Mouse (Mus musculus) embryonic fibroblast, embryonic 13.5 days (primary cell): ENCODE data around the gene Ctnna3. TPM values are rescaled to one million over a fixed set of nuclear protein-coding genes. Genes with fewer than 3 reads are reported as not detected.
"Not testable (repeated sequence)": the region's sequence is repeated elsewhere in the genome, so short reads cannot be mapped to it uniquely, and the experiment has no call there.

Source experiments
- H3K27ac ChIP-seq: 2 replicates; pipeline ENCODE4 v1.5.1; 2012; ENCODE audit warnings: low read length, control low read depth, inconsistent platforms; ENCODE audit not compliant: insufficient read depth
- H3K4me1 ChIP-seq: 2 replicates; pipeline ENCODE4 v1.6.1; 2011; ENCODE audit warnings: low read length; ENCODE audit not compliant: control insufficient read depth, insufficient read depth
- H3K4me3 ChIP-seq: 2 replicates; pipeline ENCODE4 v1.5.1; 2011; ENCODE audit warnings: mild to moderate bottlenecking, control low read depth, low read length; ENCODE audit not compliant: insufficient read depth
- CTCF ChIP-seq: IDR thresholded peaks from 2 replicates; pipeline ENCODE4 v1.5.1; 2011; ENCODE audit warnings: mild to moderate bottlenecking, control low read depth, low read length, moderate library complexity, borderline replicate concordance; ENCODE audit not compliant: insufficient read depth
- POLR2A ChIP-seq: IDR thresholded peaks from 2 replicates; pipeline ENCODE4 v1.6.1; 2011; ENCODE audit warnings: low read depth, mild to moderate bottlenecking, control low read depth, low read length, moderate library complexity
- polyA plus RNA-seq: library from polyadenylated mRNA; stranded (reverse); fragments of >200 nt; gene quantifications from 2 replicates; pipeline ENCODE4 v1.2.4, GENCODE M21; 2011; ENCODE audit warnings: low read depth; ENCODE audit not compliant: missing spikeins, insufficient read length

The Ctnna3 gene
- polyA plus RNA-seq, 1 experiment = 0.14 TPM

- Histone ChIP-seq H3K27ac (no peak overlapping the region), H3K4me3 (no peak overlapping the region)
- TF ChIP-seq POLR2A = no peak
- TF ChIP-seq CTCF = no peak
Measured at GRCm38 (mm10) chr10:65022667-65023066, 1592.8 kb downstream of the Ctnna3 start.

GRCm38 (mm10) chr10:65033516-65033915, 1603.6 kb downstream of the Ctnna3 start:
- not testable (repeated sequence) for H3K4me3 ChIP-seq, H3K4me1 ChIP-seq, H3K27ac ChIP-seq

More at GRCm38 (mm10) chr10:65022667-65023066, 1592.8 kb downstream of the Ctnna3 start:
- no peaks in the 10 kb centered on the region for H3K4me1 ChIP-seq

Other genes starting within 250 kb of the Ctnna3 start
- not detected in 2 replicates for gene Mypn, start 226.1 kb upstream of the Ctnna3 start, polyA plus RNA-seq
- 49.7 and 57.2 TPM in 2 replicates for gene Herc4, start 186.3 kb upstream of the Ctnna3 start, polyA plus RNA-seq
- gene Sirt1, start 48.4 kb upstream of the Ctnna3 start, polyA plus RNA-seq = 12.6 and 14.4 TPM in 2 replicates
- gene Dnajc12, start 47.7 kb upstream of the Ctnna3 start, polyA plus RNA-seq = 3.5 and 4.6 TPM in 2 replicates
- not detected in 2 replicates for gene Gm7075, start 8.3 kb upstream of the Ctnna3 start, polyA plus RNA-seq